Mouse (Mus musculus) thymus, adult 2 months (tissue): ENCODE results near the gene Ccnb1.

Source experiments
- CTCF ChIP-seq: fragments of 200-500 bp; IDR thresholded peaks from 2 replicates; pipeline ENCODE4 v1.5.1; 2012; ENCODE audit warnings: mild to moderate bottlenecking, control low read depth, low read length, moderate library complexity, borderline replicate concordance; ENCODE audit not compliant: control insufficient read depth, poor library complexity, insufficient read depth; ENCODE audit errors: extremely low read depth
- POLR2A ChIP-seq: fragments of 200-500 bp; IDR thresholded peaks from 2 replicates; pipeline ENCODE4 v1.6.1; 2012; ENCODE audit warnings: mild to moderate bottlenecking, low read length, control low read depth, moderate library complexity; ENCODE audit not compliant: control insufficient read depth, poor library complexity, insufficient read depth; ENCODE audit errors: extremely low read depth

- TF ChIP-seq POLR2A, result no peak
- no peak for TF ChIP-seq CTCF
These were observed 2.7 kb upstream of the Ccnb1 start for GRCm38 (mm10) chr13:100789083-100789482.
